Mouse (Mus musculus): ENCODE data around the gene Grid2. TPM values are rescaled to one million over a fixed set of nuclear protein-coding genes. Genes with fewer than 3 reads are reported as not detected.

Grid2 gene
- polyA plus RNA-seq (2015; fragmentation: Nextera tagmentation; extraction: Ambion mirVana), result 2.1 and 2.6 TPM in 2 replicates

DNA sequence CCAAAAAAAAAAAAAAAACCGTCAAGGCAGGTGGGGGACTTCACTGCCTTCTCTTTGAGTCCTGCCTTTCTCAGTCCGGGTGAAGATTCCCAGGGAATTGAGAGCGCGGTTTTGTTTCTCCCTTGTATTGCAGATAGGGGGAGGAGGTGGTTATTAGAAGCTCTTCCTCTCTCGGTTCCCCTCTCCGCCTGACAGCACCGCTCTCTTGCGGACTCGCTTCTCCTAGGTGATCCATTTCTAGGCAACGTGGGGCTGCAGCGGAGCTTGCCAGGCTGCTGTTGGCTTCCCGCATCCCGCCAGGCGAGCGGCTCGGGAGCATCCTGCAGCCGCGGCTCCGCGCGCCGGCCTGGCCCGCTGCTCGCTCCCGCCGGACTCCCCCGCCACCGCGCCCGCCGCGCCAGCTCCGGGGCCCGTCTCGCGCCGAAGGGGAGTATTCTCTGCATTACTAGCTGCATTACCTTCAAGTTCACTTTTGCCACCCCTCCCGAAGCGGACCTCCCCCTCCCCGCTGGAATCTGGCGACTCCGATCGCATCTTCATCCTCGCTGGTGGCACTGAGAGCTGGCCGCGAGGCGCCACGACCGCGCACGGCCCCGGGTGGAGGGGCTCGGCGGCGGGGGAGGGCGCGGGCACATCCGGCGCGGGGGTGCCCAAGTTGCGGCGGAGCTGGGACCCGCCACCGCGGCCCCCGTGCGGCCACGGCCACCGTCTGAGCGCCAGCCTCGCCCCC is at the start of gene Grid2:
TSS of gene Grid2 (plus strand) at position 51 of the 730 bp plus-strand sequence.
- WGBS, result under 1% methylated on average over 64 of the region's 71 CpGs
- peaks cover 37% of the 10 kb centered on the region for H3K27me3 ChIP-seq
- peak within 1 kb of the TSS; percentile 98 for H3K4me2 ChIP-seq (replicated peaks)
- H3K4me3 ChIP-seq (replicated peaks), result peak within 1 kb of the TSS; percentile 62
- H3K36me3 ChIP-seq, result no peaks in the 10 kb centered on the region
- no peaks in the 10 kb centered on the region for H3K9me3 ChIP-seq (replicated peaks)
- H3K9ac ChIP-seq, result peak within 1 kb of the TSS; percentile 18; the same call in 1 of the 2 replicates
- peak; percentile 63 for ATAC-seq (ENCODE audit: insufficient number of reproducible peaks, low FRiP score, low TSS enrichment, low read depth)
- peaks cover 13% of the 10 kb centered on the region for H3K4me1 ChIP-seq
- no peak within 1 kb of the TSS for H3K27ac ChIP-seq (replicated peaks)

DNA sequence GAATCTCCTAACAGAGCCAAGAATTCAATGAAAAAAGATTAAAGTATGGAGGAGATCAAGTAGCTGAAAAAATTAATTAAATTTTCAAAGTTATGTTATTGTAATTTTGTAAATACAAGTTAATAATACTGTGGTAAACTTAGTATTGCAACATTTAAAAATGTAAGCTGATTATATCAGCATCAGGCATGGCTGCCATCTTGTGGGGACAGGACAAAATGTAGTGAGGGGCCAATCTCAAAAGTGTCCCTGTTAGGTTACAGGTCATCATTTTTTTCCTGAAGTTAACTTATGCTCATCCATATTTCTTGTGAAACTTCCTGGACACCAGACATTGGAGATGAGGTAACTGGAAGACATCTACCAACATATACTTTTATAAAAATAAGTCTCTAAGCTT is 4.9 kb upstream of the Grid2 start:
- no peak overlapping the region for H3K27ac ChIP-seq (replicated peaks)
- ATAC-seq (ENCODE audit: insufficient number of reproducible peaks, low FRiP score, low TSS enrichment, low read depth), result no peak
- no peaks in the 10 kb centered on the region for H3K36me3 ChIP-seq
- H3K4me3 ChIP-seq (replicated peaks), result no peak overlapping the region
- no peak overlapping the region for H3K4me2 ChIP-seq (replicated peaks)
- no peak overlapping the region for H3K9ac ChIP-seq
- H3K9me3 ChIP-seq (replicated peaks), result no peaks in the 10 kb centered on the region
- no peaks in the 10 kb centered on the region for H3K4me1 ChIP-seq
- 0 out of 2 replicates have a peak, but pooled peaks cover 6% of the 10 kb centered on the region for H3K27me3 ChIP-seq

DNA sequence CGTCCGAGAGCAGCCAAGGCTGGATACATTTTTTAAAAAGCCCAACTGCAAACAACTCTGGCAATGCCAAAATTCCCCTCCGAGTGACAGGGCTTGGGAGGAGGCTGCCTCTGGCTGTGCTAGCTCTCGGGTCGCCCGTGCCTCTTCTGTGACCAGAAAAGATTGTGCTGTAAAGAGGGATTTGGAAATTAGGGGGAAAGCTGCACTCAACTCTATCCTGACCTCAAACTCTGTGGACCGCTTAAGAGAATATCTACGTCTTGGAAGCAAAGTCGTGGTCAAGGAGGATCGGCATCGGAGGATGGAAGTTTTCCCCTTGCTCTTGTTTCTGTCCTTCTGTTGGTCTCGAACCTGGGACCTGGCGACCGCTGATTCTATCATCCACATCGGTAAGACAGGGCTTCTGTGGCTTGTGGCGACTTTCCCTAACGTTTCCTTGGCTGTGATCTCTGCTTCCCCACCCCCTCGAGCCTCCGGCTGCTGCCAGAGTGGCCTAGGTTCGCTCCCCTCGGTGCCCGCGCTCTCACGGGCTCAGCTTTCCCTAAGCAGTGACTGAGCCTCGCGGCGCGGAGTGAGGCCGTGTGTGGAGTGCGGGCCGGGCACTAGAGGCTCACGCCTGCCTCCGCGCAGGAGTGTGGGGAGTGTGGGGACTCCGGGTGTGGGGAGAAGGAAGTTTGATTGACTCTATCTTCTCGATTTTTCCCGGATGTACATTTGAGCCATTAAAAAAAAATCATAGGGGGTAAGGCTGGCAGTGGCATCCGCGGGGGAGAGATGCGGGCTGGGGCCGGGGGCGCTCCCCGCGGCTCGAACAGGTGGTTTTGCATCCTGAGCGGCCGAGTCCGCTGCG is 1.1 kb downstream of the Grid2 start:
- H3K4me1 ChIP-seq, result peaks cover 13% of the 10 kb centered on the region
- under 1% methylated on average over 49 of the region's 49 CpGs for WGBS
- H3K9ac ChIP-seq, result peak overlapping the region; percentile 18; the same call in 1 of the 2 replicates
- H3K36me3 ChIP-seq, result no peaks in the 10 kb centered on the region
- H3K4me2 ChIP-seq (replicated peaks), result peak overlapping the region; percentile 98
- H3K9me3 ChIP-seq (replicated peaks), result no peaks in the 10 kb centered on the region
- peak overlapping the region; percentile 62 for H3K4me3 ChIP-seq (replicated peaks)
- no peak overlapping the region for H3K27ac ChIP-seq (replicated peaks)
- peaks cover 37% of the 10 kb centered on the region for H3K27me3 ChIP-seq
- ATAC-seq (ENCODE audit: insufficient number of reproducible peaks, low FRiP score, low TSS enrichment, low read depth), result peak; percentile 15; the same call in 1 of the 2 replicates

DNA sequence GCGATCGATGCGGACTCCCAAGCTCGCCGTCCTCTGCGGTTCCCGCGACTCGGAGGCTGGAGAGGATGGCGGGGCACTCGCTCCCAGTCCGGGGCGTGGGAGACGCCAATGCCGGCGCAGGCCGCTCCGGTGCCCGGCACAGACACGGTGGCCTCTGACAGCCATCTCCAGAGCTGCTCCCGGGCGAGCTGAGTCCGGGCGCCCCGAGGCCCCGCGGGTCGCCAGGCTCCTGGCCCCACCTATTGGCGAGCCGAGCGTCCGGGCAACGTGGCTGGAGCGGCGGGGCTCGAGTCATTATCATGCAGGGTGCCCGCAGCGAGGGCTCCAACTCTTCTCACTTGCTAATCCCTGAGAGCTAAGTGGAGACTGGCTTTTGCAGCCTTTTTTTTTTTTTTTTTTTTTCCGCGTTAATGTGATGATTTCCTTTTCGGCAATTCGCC is 1.8 kb downstream of the Grid2 start:
- H3K4me1 ChIP-seq, result peaks cover 13% of the 10 kb centered on the region
- no peak for ATAC-seq (ENCODE audit: insufficient number of reproducible peaks, low FRiP score, low TSS enrichment, low read depth)
- peak overlapping the region; percentile 5; the same call in 1 of the 2 replicates for H3K9ac ChIP-seq
- WGBS, result under 1% methylated on average over 42 of the region's 42 CpGs
- peak overlapping the region; percentile 62 for H3K4me3 ChIP-seq (replicated peaks)
- peaks cover 37% of the 10 kb centered on the region for H3K27me3 ChIP-seq
- no peaks in the 10 kb centered on the region for H3K36me3 ChIP-seq
- H3K9me3 ChIP-seq (replicated peaks), result no peaks in the 10 kb centered on the region
- no peak overlapping the region for H3K27ac ChIP-seq (replicated peaks)
- H3K4me2 ChIP-seq (replicated peaks), result peak overlapping the region; percentile 98

DNA sequence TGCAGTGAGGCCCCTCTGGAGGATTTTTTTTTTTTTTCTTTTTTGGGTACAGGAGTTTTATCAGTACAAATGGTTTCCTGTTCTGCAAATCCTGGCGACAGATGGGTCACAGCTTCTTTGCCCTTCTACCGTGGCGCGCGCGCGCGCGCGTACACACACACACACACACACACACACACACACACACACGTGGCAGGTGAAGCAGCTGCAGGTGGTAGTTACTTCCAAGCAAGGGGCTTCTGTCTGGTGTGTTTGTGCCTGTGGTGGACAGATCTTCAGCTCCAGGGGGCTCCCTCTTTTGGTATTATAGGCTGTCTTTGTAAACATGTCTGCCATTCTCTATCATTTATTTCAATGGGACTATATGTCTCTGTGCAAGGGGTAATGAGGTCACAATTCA is 2.2 kb downstream of the Grid2 start:
- peaks cover 13% of the 10 kb centered on the region for H3K4me1 ChIP-seq
- H3K36me3 ChIP-seq, result no peaks in the 10 kb centered on the region
- no peak for ATAC-seq (ENCODE audit: insufficient number of reproducible peaks, low FRiP score, low TSS enrichment, low read depth)
- H3K27me3 ChIP-seq, result peaks cover 37% of the 10 kb centered on the region
- H3K9me3 ChIP-seq (replicated peaks), result no peaks in the 10 kb centered on the region
- no peak overlapping the region for H3K9ac ChIP-seq
- 1% methylated on average over 11 of the region's 11 CpGs for WGBS
- peak overlapping the region; percentile 62 for H3K4me3 ChIP-seq (replicated peaks)
- H3K4me2 ChIP-seq (replicated peaks), result peak overlapping the region; percentile 98
- no peak overlapping the region for H3K27ac ChIP-seq (replicated peaks)

DNA sequence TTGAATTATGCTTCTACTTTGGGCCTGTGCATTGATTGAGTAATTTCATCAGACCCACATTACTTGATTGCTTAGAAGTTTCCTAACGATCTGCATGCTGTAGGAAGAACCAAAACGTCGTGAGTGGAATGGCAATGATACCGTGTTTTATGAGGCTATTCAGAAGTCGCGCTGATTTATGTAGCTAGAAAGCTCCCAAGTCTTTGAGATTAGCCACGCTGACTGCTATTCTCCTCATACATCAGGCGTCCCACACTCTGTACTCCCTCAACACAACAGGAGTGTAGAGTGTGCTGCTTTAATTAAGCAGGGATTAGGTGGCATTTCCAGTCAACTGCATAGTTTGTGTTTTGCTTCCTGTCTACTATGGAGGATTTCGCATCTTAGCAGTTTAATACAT is 4.1 kb downstream of the Grid2 start:
- Histone ChIP-seq H3K9ac (no peak overlapping the region), H3K4me1 (peaks cover 13% of the 10 kb centered on the region), H3K36me3 (no peaks in the 10 kb centered on the region), H3K27me3 (peaks cover 34% of the 10 kb centered on the region), H3K9me3 (replicated peaks) (no peaks in the 10 kb centered on the region), H3K4me2 (replicated peaks) (no peak overlapping the region), H3K27ac (replicated peaks) (no peak overlapping the region), H3K4me3 (replicated peaks) (no peak overlapping the region)
- 57% methylated on average over 9 of the region's 9 CpGs for WGBS
- no peak for ATAC-seq (ENCODE audit: insufficient number of reproducible peaks, low FRiP score, low TSS enrichment, low read depth)

DNA sequence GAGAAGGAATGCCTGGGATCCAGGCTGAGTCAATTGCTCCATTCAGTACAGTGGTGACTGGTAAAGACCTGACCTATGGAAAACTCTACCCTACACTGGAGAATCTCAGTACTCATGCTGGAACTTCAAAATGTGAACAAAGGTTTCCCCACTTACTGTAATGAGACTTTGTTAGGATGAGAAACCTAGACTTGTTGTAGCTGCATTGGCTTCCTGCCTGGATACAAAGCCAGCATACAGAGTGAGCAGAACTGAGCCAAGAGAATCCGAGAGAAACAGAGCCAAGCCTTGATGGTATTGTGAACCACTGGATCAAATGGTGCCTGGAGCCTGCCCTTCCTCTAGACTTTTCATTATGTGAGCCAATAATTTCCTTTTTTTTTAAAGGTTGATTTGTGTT is 28.7 kb downstream of the Grid2 start:
- ATAC-seq (ENCODE audit: insufficient number of reproducible peaks, low FRiP score, low TSS enrichment, low read depth), result no peak
- 65% methylated on average over 1 of the region's 1 CpGs for WGBS
- Histone ChIP-seq H3K4me1 (no peaks in the 10 kb centered on the region), H3K4me3 (replicated peaks) (no peak overlapping the region), H3K9ac (no peak overlapping the region), H3K9me3 (replicated peaks) (no peaks in the 10 kb centered on the region), H3K4me2 (replicated peaks) (no peak overlapping the region), H3K27me3 (no peaks in the 10 kb centered on the region), H3K36me3 (no peaks in the 10 kb centered on the region), H3K27ac (replicated peaks) (no peak overlapping the region)

DNA sequence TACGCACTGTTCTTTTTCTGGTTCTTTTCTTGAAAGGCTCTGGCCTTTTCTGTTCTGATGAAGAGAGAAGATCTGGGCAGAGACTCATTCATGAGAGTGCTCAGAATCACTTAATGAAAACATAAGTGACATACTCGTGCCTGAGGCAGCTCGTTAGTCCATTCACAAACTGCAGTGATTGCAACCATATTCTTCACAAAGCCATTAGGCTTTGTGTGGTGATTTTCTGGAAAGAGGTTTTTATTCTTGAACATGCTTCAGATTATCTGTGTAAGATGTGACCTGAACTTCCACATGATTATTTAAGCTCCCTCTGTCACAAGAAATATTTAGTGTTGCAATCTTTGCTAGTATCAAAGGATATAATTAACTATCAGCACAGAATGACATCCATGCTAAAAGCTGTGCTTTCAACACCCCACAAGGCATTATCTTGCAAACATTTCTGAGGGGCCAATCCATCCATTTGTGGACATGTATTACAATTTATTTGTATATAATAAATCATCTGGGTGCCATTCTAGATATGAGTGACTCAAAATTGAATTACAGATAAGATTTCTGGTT is 86.8 kb downstream of the Grid2 start:
- Histone ChIP-seq H3K36me3 (no peaks in the 10 kb centered on the region), H3K9ac (no peak overlapping the region), H3K9me3 (replicated peaks) (no peaks in the 10 kb centered on the region), H3K27me3 (no peaks in the 10 kb centered on the region), H3K4me1 (no peaks in the 10 kb centered on the region), H3K27ac (replicated peaks) (no peak overlapping the region), H3K4me2 (replicated peaks) (no peak overlapping the region), H3K4me3 (replicated peaks) (no peak overlapping the region)
- WGBS, result 47% methylated on average over 3 of the region's 3 CpGs
- ATAC-seq (ENCODE audit: insufficient number of reproducible peaks, low FRiP score, low TSS enrichment, low read depth), result no peak

DNA sequence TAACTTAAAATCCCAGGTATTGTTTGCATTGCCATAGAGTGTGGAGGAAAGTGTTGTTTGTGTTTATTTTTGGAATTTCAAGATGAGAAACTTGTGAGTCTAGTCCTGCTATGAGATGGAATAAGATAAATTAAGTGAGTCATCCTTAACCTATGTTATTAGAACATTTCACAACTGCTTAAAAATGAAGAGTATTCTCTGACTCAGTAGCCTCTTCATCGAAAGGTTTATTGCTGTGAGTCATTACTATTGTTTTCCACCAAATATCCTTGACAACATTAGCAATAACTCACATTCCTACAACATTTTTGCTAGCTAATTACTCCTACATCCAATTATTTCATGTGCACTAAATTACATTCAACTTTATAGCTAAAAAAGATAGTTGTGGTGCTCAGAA is 91.3 kb downstream of the Grid2 start:
- no peaks in the 10 kb centered on the region for H3K36me3 ChIP-seq
- no peak overlapping the region for H3K27ac ChIP-seq (replicated peaks)
- H3K4me2 ChIP-seq (replicated peaks), result no peak overlapping the region
- 79% methylated on average over 1 of the region's 1 CpGs for WGBS
- no peaks in the 10 kb centered on the region for H3K27me3 ChIP-seq
- no peak overlapping the region for H3K9ac ChIP-seq
- H3K4me3 ChIP-seq (replicated peaks), result no peak overlapping the region
- H3K4me1 ChIP-seq, result no peaks in the 10 kb centered on the region
- no peaks in the 10 kb centered on the region for H3K9me3 ChIP-seq (replicated peaks)
- no peak for ATAC-seq (ENCODE audit: insufficient number of reproducible peaks, low FRiP score, low TSS enrichment, low read depth)

DNA sequence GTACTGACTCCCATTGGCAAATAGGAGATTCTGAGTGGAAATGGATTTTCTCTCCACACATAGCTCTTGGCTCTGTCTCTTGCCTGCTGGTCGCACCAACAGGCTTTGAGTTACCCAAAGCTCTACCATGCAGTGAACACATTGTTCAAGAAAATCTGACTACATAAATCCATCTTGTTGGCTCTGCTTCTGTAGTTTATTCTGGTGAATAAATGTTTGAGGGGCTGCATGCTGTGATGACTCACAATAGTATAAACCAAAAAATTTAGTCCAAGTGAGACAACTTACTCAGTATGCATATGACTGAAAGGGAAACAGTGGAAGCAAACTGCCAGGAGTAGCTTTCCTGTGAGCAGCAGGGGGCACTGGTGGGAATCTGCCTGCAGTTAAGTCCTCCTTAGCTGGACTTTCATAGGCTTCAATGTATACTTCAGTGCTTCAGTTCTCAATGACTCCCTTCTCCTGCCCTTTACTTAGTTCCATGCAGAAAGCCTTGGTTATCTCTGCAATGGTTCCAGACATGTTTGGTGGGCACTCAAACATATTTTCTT is 125.5 kb downstream of the Grid2 start:
- no peak overlapping the region for H3K27ac ChIP-seq (replicated peaks)
- no peak overlapping the region for H3K9ac ChIP-seq
- H3K4me3 ChIP-seq (replicated peaks), result no peak overlapping the region
- H3K4me2 ChIP-seq (replicated peaks), result no peak overlapping the region
- H3K9me3 ChIP-seq (replicated peaks), result no peaks in the 10 kb centered on the region
- no peaks in the 10 kb centered on the region for H3K36me3 ChIP-seq
- H3K4me1 ChIP-seq, result no peaks in the 10 kb centered on the region
- no peaks in the 10 kb centered on the region for H3K27me3 ChIP-seq
- WGBS, result 80% methylated on average over 1 of the region's 1 CpGs
- ATAC-seq (ENCODE audit: insufficient number of reproducible peaks, low FRiP score, low TSS enrichment, low read depth), result no peak

DNA sequence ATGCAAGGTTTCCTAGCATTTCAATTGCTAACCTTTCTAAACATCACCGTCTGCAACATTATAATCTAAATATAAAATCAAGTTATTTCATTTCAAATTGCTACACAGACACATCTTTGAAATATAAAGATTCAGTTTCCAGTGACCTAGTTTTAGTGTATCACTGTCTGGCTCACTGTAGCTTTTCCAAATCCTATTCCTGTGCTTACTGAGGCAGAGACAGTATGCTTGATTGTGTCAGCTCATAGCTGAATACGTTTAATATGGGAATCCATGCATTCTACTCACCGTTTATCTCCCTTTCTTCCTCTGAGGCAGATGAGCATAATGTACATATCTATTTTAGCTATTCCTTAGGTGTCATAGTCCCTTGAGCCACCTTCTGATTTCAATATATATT is 146.0 kb downstream of the Grid2 start:
- ATAC-seq (ENCODE audit: insufficient number of reproducible peaks, low FRiP score, low TSS enrichment, low read depth), result no peak
- 77% methylated on average over 3 of the region's 3 CpGs for WGBS
- no peaks in the 10 kb centered on the region for H3K4me1 ChIP-seq
- H3K27me3 ChIP-seq, result no peaks in the 10 kb centered on the region
- H3K36me3 ChIP-seq, result no peaks in the 10 kb centered on the region
- H3K9me3 ChIP-seq (replicated peaks), result no peaks in the 10 kb centered on the region
- H3K4me3 ChIP-seq (replicated peaks), result no peak overlapping the region
- H3K4me2 ChIP-seq (replicated peaks), result no peak overlapping the region
- H3K27ac ChIP-seq (replicated peaks), result no peak overlapping the region
- H3K9ac ChIP-seq, result no peak overlapping the region
